Mouse (Mus musculus) brain, adult 2 months (tissue): ENCODE measurements at regions not wholly inside any gene's neighbourhood (a gene's known extent, or its start where the extent isn't known, plus 50 kb on each side); places are given as distances from the start of the nearest gene placed in this dataset.

Experiments used
- DNase-seq: peaks from one replicate; pipeline ENCODE4 v3.0.0; 2011; ENCODE audit warnings: low read depth, low spot score

GRCm38 (mm10) chr2:173334856-173335595, 58.7 kb upstream of the Pmepa1 start:
- DNase-seq: peak; percentile 33

- DNase-seq: peak; percentile 71
Measured at GRCm38 (mm10) chr2:173335859-173336258, 59.5 kb upstream of the Pmepa1 start.

- peak; percentile 57 for DNase-seq
Measured at GRCm38 (mm10) chr2:173337666-173338065, 61.3 kb upstream of the Pmepa1 start.

GRCm38 (mm10) chr2:173338671-173339070, 62.3 kb upstream of the Pmepa1 start:
- DNase-seq: no peak

DNA sequence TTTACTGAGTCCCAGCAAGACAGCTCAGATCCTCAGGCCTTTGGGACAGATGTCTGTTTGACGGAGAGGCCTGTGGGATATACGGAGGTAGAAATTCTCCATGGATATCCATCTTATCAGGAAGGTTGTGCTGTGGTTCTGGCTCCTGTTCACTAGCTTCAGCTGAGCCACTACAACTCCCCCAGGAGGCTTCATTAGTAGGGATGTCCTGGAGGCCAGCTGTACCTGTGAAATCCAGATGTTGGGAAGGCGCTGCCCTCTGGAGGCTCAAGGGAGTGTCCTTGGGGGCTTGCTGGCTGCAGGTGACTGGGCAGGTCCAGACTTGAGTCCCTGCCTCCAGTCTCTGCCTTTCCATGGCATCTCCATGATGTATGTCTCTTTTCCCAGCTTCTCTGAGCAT, 62.9 kb upstream of the Pmepa1 start:
- no peak for DNase-seq

DNA sequence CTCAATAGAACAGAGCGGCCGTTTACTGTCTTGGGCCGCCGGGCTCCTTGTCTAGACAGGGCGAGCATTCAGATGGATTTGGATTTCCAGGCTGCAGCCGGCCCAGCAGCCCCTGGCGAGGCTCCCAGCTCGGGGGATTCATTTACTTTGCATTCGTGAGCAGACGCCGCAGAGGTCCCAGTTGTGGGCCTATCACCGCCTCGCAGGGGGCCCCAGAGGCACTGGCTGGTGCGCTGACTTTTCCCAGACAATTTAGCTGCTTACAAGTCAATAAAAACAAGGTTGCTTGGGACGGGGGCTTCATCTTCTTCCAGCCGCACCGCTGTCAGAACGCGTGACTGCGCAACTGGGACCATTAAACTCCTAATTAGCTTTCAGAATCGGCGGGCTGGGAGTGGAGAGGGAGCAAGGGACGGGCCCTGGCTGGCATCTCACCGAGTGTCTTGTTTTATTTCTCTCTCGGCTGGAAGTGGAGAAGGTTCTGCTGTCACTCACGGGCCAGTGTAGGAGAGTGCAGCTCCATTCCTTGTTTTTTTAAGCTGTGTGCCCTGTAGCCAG, 63.8 kb upstream of the Pmepa1 start:
- peak; percentile 35 for DNase-seq

DNA sequence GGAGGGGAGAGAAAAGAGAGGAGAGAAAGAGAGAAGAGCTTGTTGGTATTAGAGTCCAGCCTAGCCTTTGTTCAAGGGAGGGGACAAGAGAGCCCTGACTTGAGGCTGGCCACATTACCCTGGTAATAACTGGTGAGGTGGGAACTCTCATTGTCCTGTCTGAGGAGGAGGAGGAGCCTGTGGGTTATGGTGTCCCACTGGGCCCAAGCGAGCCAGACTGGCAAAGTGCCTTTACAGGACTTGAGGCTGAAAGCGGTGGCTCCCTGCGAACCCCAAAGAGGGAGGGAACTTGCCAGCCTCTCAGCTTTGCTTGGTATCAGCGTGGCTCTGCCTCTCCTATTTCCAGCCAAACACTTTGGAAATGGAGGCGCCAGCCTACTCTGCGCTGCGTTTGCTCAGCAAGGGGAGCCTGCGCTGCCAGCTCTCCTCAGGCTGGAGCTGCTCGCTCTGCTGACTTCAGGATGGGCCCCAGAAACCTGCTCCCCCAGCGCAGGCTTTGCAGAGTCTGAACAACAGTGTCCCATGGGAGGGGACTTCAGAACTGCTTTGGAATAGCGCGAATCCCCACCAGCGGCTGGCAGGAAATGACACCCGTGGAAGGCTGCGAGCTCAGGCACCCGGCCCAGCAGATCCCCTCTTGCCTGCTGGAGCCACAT, 66.4 kb upstream of the Pmepa1 start:
- peak; percentile 38 for DNase-seq

GRCm38 (mm10) chr2:173343665-173344064, 67.3 kb upstream of the Pmepa1 start:
- no peak for DNase-seq

DNA sequence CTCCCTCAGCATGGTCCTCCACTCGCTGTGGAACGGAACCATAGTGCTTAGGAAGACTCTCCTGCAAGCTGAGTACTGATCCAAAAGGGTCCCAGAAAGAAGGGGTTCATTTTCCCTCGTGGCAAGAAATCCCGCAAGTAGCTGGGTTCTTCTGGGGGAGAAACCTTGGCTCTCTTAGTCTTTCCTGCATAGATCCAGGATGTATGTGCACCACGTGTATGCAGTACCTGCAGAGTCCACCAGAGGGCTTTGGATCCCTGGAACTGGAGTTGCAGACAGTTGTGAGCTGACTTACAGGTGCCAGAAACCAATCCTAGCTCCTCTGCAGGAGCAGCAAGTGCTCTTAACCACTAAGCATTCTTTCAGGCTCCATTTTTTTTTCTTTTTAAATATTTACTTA, 67.9 kb upstream of the Pmepa1 start:
- no peak for DNase-seq

- DNase-seq: peak; percentile 87
Measured at GRCm38 (mm10) chr2:173347341-173347740, 71.0 kb upstream of the Pmepa1 start.

DNA sequence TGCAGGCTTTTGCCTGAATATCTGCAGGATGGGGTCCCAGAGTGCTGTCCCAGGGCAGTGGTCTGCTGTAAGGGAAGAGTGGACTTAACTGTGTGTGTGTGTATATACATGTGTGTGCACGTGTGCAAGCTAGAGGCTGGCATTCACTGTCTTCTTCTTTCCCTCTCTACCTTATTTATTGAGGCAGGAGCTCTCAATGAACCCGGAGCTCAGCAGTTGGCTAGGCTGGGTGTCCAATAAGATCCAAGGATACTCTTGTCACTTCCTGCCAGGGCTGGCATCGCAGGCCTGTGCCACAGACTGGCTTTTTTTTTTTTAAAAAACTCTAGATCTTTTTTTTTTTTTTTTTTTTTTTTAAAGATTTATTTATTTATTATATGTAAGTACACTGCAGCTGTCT, 72.4 kb upstream of the Pmepa1 start:
- no peak for DNase-seq

DNA sequence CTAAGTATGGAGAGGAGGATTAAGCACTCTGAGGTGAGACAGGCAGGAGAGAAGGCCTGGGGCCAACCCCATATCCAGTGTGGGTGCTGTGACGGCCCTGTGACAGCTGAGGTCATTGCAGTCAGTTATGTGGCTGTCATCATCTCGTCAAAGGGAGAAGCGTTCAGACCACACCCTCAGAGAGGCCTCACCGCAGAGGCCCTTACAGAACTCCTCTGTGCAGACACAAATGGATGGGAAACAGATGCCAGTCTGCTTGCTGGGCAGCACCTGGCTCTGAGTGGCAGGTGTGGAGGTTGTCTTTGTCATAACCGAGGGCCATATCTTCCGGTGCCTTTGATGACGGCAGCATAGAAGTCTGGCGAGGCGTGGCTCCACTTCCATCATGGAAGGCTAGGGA, 73.2 kb upstream of the Pmepa1 start:
- DNase-seq: no peak

- no peak for DNase-seq
Measured at GRCm38 (mm10) chr2:173349910-173350309, 73.6 kb upstream of the Pmepa1 start.

DNA sequence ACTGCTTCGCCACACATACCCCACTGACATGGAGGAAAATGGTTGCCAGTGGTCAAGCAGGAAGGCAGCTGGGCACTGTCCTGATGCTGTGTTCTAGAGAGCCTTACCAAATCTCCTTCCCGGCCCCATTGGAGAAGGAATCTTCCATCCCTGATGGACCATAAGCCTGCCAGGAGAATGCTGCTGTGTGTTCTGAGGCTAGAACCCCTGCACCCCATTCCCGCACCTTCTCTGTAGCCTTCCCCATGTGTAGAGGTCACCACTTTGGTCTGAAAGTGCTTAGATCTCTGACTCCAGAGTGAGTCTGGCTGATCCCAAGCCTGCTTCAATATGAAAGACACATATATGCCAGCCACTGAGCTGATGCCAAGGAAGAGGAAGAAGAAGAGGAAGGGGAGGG, 74.1 kb upstream of the Pmepa1 start:
- DNase-seq: no peak

DNA sequence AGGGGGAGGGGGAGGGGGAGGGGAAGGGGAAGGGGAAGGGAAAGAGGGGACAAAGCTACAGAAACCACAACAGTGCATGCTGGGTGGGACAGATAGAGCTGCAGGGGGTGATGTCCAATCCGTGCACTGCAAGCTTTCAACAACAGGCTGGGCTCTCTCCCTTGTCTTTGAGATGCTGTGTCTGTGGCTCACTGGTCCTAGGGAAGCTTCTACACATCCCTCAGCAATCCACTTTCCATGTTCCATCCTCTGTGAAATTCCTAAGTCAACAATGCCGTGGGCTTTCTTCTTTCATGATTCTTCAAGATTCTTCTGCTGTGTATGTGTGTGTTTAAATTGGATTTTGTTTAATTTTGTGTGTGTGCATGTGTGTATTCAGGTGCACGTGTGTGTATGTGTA, 74.5 kb upstream of the Pmepa1 start:
- DNase-seq: no peak

DNA sequence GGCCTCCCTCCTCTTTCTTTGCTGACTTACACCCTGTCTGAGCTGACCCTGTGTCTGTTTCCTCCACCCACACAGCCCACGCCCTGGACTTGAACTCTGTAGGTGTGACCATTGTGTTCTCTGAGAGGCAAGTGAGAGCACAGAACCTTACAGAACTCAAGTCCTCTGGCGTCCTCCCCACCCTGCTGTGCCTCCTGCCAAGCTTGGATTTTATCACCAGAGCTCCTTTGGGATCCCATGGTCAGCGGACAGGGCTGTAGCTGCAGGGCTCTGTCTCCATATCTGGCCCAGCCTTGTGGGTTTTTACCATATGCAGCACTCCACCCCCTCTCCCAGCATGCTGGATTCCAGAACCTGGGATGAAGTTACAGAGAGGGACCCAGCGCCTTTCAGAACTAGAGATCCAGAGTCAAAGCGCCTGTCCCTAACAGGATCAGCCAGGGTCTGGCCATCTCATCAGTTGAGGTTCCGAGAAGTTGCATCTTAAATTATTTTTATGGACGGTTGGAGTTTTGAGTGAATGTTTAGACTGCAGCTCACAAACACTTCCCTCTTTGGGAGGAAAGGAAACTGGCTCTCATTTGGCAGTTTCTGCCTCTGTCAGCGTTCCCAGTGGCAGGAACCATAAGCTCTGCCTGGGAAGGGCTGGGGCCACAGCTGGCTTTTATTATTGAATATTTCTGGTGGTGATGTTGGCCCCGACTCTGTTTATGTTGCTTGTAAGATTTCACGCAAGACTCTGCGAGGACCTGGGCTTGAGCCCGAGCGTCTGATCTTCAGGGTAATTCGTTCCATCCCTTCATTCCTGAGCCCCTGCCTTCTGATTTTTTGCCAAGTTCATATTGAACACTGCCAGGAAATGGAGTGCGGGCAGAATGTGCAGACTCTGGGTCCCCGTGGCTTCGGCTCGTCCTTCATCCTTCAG, 75.8 kb upstream of the Pmepa1 start:
- peak; percentile 50 for DNase-seq

- DNase-seq: no peak
Measured at GRCm38 (mm10) chr2:173352756-173353139, 76.4 kb upstream of the Pmepa1 start.

DNA sequence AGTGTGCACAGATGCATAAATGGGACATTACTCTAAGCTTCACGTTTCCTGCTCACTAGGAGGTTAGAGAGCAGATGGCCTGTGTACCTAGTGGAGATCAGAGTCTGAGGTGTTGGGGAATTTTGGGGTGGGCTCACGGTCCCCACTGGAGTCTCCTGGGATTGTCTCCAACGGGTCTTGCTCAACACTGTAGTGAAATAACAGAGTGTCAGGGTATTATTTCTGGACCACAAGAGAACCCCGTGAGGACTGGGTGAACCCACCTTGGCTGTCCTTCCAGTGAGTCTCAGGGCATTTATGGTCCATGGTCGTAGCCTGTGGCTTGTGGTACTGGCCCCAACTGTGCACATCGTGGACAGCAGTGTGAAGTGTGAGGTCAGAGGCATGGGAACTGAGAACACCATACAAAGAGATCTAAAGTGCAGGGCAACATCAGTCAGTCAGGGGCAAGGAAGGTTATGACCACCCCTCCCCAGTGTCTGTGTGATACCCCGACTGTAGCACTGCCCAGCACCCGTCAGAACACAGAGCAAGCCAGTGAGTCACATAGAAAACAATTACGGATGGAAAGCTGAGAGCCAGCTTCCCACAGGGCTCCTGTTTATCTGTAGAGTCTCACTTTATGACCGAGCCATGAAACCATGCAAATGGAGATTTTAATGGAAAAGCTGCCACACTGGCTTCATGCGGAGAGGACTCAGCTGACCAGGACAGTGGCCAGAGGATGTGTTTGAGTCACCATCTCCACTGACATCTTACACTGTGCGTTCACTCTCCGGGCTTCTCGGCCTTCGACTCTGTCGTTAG, 77.3 kb upstream of the Pmepa1 start:
- no peak for DNase-seq

DNA sequence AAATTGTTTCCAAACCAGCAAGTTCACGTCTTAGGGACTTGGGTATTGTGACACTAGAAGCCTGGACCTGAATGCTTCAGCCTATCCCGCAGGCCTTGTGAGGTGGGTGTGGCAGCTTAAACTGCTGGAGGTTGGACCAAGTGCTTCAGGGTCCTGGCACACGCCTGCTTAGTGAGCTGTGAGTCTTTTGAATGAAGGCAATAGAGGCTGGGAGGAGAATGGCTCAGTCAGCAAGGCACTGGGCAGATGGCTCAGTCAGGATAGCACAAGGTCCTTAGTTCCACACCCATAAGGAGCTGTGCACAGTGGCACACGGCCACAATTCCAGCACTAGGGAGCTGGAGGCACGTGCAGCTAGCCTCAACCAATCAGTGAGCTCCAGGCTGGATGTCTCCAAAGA, 80.5 kb upstream of the Pmepa1 start:
- DNase-seq: no peak

- peak; percentile 27 for DNase-seq
Measured at GRCm38 (mm10) chr2:173365441-173366166, 89.3 kb upstream of the Pmepa1 start.

- DNase-seq: no peak
Measured at GRCm38 (mm10) chr2:173366734-173367133, 90.4 kb upstream of the Pmepa1 start.
